Mouse (Mus musculus): ENCODE measurements around the gene Mycs.

Gene Mycs

DNA sequence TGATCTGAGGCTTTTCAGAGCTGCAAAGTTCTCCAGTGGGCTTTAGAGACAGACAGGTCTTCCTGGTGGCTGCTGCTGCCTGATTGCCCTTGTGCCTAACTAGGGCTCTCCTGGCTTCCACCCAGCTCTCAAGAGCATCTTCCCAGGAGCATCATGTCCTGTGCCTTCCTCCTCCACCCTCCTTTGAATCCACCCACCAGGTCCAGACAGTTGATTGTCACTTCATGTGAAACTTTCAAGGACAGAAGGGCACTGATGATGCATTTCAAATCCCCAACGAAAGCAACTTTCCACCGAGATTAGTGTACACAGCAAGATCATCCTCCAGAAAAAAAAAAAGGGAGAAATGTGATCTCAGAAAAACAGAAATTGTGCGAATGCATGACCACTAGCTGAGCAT lies at the start of gene Mycs:
Gene Mycs (minus strand): TSS at position 101 of the 400 bp plus-strand sequence.
- DNase-seq (ENCODE audit: low spot score in 2 of 2), result no peak

DNA sequence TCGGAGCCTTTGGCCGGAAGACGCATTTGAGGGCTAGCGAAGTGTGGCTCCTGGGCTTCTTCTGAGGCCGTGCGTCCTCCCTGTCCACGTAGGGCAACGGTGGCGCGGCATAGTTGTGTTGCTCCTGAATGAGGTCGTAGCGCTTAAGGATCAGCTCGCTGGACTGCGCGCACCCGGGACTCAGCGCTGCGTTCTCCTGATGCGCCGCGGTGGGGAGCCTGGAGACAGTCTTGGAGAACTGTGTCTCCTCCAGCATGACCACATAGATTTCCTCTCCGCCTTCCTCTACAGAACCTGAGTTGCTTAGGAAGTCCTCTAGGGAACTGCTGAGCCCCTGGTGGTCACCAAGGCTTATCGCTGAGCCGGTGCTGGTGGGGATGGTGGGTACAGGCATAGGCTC lies 1.0 kb downstream of the Mycs start:
- no peak for DNase-seq (ENCODE audit: low spot score in 2 of 2)

Measured in cerebellum, postnatal 4 days (tissue).